Mouse (Mus musculus) liver, adult 2 months (tissue): Measurements from ENCODE around the gene Rpl21. TPM values are rescaled to one million over a fixed set of nuclear protein-coding genes. Genes with fewer than 3 reads are reported as not detected.
"Not testable (repeated sequence)": the region's sequence is repeated elsewhere in the genome, so short reads cannot be mapped to it uniquely, and the experiment has no call there.

Source experiments
- DNase-seq: peaks from one replicate; pipeline ENCODE4 v3.0.0-alpha.2; 2011; ENCODE audit warnings: low read depth, low spot score; ENCODE audit errors: extremely low read depth
- H3K27ac ChIP-seq: fragments of 200-500 bp; replicated peaks from 2 replicates; pipeline ENCODE4 v1.5.1; 2012; ENCODE audit warnings: low read depth, mild to moderate bottlenecking, control low read depth, inconsistent platforms, low read length; ENCODE audit not compliant: insufficient read depth
- H3K27me3 ChIP-seq: fragments of 200-500 bp; 2 replicates; pipeline ENCODE4 v1.6.1; 2012; ENCODE audit warnings: mild to moderate bottlenecking, moderate library complexity, low read length, inconsistent platforms; ENCODE audit not compliant: control insufficient read depth, insufficient read depth
- H3K36me3 ChIP-seq: fragments of 200-500 bp; 2 replicates; pipeline ENCODE4 v1.6.1; 2012; ENCODE audit warnings: low read length, inconsistent platforms; ENCODE audit not compliant: control insufficient read depth, insufficient read depth
- H3K4me1 ChIP-seq: fragments of 200-500 bp; 2 replicates; pipeline ENCODE4 v1.6.1; 2011; ENCODE audit warnings: low read length; ENCODE audit not compliant: control insufficient read depth, insufficient read depth
- H3K4me3 ChIP-seq: fragments of 200-500 bp; 2 replicates; pipeline ENCODE4 v1.5.1; 2011; ENCODE audit warnings: low read depth, mild to moderate bottlenecking, control low read depth, low read length, moderate library complexity; ENCODE audit not compliant: insufficient read depth
- H3K79me2 ChIP-seq: fragments of 200-500 bp; 2 replicates; pipeline ENCODE4 v1.6.1; 2012; ENCODE audit warnings: inconsistent platforms, mild to moderate bottlenecking, low read length, moderate library complexity; ENCODE audit not compliant: control insufficient read depth, insufficient read depth
- H3K9ac ChIP-seq: fragments of 200-500 bp; 2 replicates; pipeline ENCODE4 v1.6.1; 2012; ENCODE audit warnings: low read depth, mild to moderate bottlenecking, control low read depth, inconsistent platforms, low read length
- CTCF ChIP-seq: fragments of 200-500 bp; IDR thresholded peaks from 2 replicates; pipeline ENCODE4 v1.5.1; 2011; ENCODE audit warnings: low read depth, low read length, control low read depth
- POLR2A ChIP-seq: fragments of 200-500 bp; IDR thresholded peaks from 2 replicates; pipeline ENCODE4 v1.6.1; 2011; ENCODE audit warnings: low read length, control low read depth; ENCODE audit not compliant: insufficient read depth; ENCODE audit errors: extremely low read depth
- WGBS: fragments of 180-500 bp; shearing (Covaris S2); methylation state at CpG from one replicate; pipeline ENCODE4 v1.1.7; 2018; 5-methylcytosine and 5-hydroxymethylcytosine counted together
- polyA plus RNA-seq: library from polyadenylated mRNA; depleted of rRNA; stranded (reverse); fragments of >200 nt; gene quantifications from 2 replicates; pipeline ENCODE4 v1.2.3, GENCODE M21; 2012
- total RNA-seq: library from RNA; depleted of rRNA; stranded (reverse); fragments of >200 nt; gene quantifications from 2 replicates; pipeline ENCODE4 v1.2.3, GENCODE M21; 2014

Gene Rpl21
- total and polyA plus RNA-seq, 2 experiments: 24.5 to 154 TPM

DNA sequence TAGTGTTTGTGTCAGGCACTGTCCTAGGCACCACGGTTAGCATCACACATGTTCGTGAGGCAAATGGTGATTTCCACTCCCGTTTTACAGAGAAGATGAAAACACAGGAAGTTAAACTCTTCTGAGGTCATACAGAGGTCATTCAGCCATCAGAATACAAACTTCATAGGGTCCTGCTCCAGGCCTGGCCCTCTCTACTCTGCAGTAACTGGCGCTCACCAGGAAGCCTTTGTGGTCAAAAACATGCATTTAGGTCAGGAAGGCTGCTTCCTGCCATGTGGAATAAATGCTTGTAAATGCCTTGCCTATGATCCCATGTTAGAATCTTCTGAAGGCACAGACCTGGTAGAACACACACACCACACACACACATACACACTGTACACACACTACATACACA lies 32.8 kb downstream of the Rpl21 start:
- H3K4me3 ChIP-seq: no peak overlapping the region
- no peaks in the 10 kb centered on the region for H3K4me1 ChIP-seq
- H3K27ac ChIP-seq: no peak overlapping the region
- DNase-seq: no peak
- H3K9ac ChIP-seq: no peak overlapping the region
- H3K27me3 ChIP-seq: no peaks in the 10 kb centered on the region
- TF ChIP-seq CTCF: no peak
- TF ChIP-seq POLR2A: no peak
- H3K36me3 ChIP-seq: no peaks in the 10 kb centered on the region
- H3K79me2 ChIP-seq: no peaks in the 10 kb centered on the region
- WGBS: 70% methylated on average over 4 of the region's 4 CpGs

DNA sequence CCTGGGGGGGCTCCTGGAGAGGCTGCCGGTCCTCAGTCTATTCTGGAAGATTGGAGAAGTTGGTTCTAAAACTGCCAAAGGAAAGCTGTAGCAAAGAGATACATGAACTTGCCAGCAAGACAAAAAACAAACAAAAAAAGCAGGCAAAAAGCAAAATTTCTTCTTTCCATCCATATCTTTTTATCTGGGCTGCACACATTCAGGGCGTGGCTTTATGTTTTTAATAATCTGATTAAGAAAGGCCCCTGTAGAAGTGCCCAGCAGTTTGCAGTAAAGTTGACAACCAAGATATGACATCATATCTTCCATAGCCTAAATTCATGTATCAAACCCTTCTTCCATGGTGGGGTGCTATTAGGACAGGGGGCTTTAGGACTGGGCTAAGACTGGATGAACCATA lies 33.6 kb downstream of the Rpl21 start:
- Histone ChIP-seq H3K4me1 (no peaks in the 10 kb centered on the region), H3K79me2 (no peaks in the 10 kb centered on the region), H3K9ac (no peak overlapping the region), H3K4me3 (no peak overlapping the region), H3K36me3 (no peaks in the 10 kb centered on the region), H3K27ac (no peak overlapping the region), H3K27me3 (no peaks in the 10 kb centered on the region)
- 98% methylated on average over 2 of the region's 2 CpGs for WGBS
- no peak for DNase-seq
- TF ChIP-seq POLR2A (no peak), CTCF (no peak)

GRCm38 (mm10) chr5:146867246-146867945 lies 34.7 kb downstream of the Rpl21 start:
- Histone ChIP-seq H3K27me3 (no peaks in the 10 kb centered on the region), H3K79me2 (no peaks in the 10 kb centered on the region), H3K9ac (no peak overlapping the region; the same call in 1 of the 2 replicates), H3K4me3 (no peak overlapping the region), H3K27ac (no peak overlapping the region), H3K4me1 (no peaks in the 10 kb centered on the region), H3K36me3 (no peaks in the 10 kb centered on the region)
- no peak for DNase-seq
- WGBS: 16% methylated on average over 19 of the region's 19 CpGs
- no peak for TF ChIP-seq POLR2A
- no peak for TF ChIP-seq CTCF

- Histone ChIP-seq H3K4me3 (no peak overlapping the region), H3K9ac (no peak overlapping the region), H3K27me3 (no peaks in the 10 kb centered on the region), H3K27ac (no peak overlapping the region), H3K4me1 (no peaks in the 10 kb centered on the region), H3K36me3 (no peaks in the 10 kb centered on the region), H3K79me2 (no peaks in the 10 kb centered on the region)
- TF ChIP-seq POLR2A (no peak), CTCF (no peak)
- 33% methylated on average over 4 of the region's 4 CpGs for WGBS
- DNase-seq: no peak
Measured at GRCm38 (mm10) chr5:146867946-146868314, 35.2 kb downstream of the Rpl21 start.

- Histone ChIP-seq H3K36me3 (no peaks in the 10 kb centered on the region), H3K4me1 (no peaks in the 10 kb centered on the region), H3K4me3 (no peak overlapping the region), H3K27ac (no peak overlapping the region), H3K27me3 (no peaks in the 10 kb centered on the region), H3K79me2 (no peaks in the 10 kb centered on the region), H3K9ac (no peak overlapping the region)
- 72% methylated on average over 5 of the region's 5 CpGs for WGBS
- DNase-seq: peak; percentile 26
- TF ChIP-seq CTCF (no peak), POLR2A (no peak)
Measured at GRCm38 (mm10) chr5:146872981-146873631, 40.4 kb downstream of the Rpl21 start.

DNA sequence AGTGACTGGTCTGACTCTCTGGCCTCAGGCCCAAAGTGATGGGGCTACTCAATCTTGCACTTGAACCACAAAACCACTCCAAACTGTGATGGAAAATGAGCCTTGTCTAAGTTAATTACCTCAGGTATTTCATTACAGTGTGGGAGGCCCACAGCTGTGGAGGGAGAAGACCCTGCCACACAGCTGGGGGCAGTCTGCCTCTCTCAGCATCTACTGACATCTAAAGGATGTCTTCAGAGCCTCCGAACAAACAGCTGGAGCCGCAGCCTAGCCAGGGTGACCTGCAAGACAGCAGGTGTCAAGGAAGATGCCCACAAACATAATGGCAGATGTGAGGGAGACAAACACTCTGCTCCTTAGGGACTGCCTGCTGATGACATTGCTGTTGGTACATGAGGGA lies 43.3 kb downstream of the Rpl21 start:
- H3K4me3 ChIP-seq: no peak overlapping the region
- H3K27ac ChIP-seq: no peak overlapping the region
- DNase-seq: no peak
- 84% methylated on average over 2 of the region's 2 CpGs for WGBS
- H3K4me1 ChIP-seq: no peaks in the 10 kb centered on the region
- no peaks in the 10 kb centered on the region for H3K36me3 ChIP-seq
- H3K79me2 ChIP-seq: no peaks in the 10 kb centered on the region
- H3K27me3 ChIP-seq: peaks cover 3% of the 10 kb centered on the region; the same call in 1 of the 2 replicates
- TF ChIP-seq CTCF: no peak
- TF ChIP-seq POLR2A: no peak
- H3K9ac ChIP-seq: no peak overlapping the region

- not testable (repeated sequence) for H3K4me1 ChIP-seq, H3K27ac ChIP-seq, H3K36me3 ChIP-seq, H3K4me3 ChIP-seq, H3K79me2 ChIP-seq, DNase-seq, H3K27me3 ChIP-seq, H3K9ac ChIP-seq
- WGBS: 79% methylated on average over 5 of the region's 6 CpGs
Measured at GRCm38 (mm10) chr5:146877882-146878281, 45.2 kb downstream of the Rpl21 start.
